Mouse (Mus musculus) bone marrow macrophage, adult 2 months (primary cell): ENCODE measurements around the gene Arhgap29.

Source experiments
- CTCF ChIP-seq: IDR thresholded peaks from 2 replicates; pipeline ENCODE4 v1.5.1; 2012; ENCODE audit warnings: low read depth, mild to moderate bottlenecking, low read length, moderate library complexity
- POLR2A ChIP-seq: IDR thresholded peaks from 2 replicates; pipeline ENCODE4 v1.6.1; 2012; ENCODE audit warnings: mild to moderate bottlenecking, low read depth, low read length, borderline replicate concordance

DNA sequence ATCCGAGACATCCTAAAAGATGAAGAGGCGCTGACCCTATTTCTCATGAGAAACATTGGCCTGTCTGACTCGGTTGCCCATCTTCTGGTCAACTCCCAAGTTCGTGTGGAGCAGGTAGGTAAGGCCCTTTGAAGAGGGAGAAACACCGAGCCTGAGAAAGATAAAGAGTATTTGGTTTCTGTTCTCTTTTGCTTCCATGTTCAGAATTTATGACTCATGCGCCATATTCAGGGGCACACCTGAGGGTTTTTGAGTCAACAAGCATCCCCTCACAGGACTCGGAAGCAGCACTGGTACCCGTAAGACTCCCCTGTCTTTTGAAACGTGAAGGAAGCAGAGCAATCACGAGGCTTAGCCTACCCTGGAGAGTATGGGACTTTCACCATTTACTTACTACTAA is 110.2 kb downstream of the Arhgap29 start:
- TF ChIP-seq CTCF: no peak
- no peak for TF ChIP-seq POLR2A
